8 mouse cellular contexts compared by ENCODE assay signal in the genomic region with DNA sequence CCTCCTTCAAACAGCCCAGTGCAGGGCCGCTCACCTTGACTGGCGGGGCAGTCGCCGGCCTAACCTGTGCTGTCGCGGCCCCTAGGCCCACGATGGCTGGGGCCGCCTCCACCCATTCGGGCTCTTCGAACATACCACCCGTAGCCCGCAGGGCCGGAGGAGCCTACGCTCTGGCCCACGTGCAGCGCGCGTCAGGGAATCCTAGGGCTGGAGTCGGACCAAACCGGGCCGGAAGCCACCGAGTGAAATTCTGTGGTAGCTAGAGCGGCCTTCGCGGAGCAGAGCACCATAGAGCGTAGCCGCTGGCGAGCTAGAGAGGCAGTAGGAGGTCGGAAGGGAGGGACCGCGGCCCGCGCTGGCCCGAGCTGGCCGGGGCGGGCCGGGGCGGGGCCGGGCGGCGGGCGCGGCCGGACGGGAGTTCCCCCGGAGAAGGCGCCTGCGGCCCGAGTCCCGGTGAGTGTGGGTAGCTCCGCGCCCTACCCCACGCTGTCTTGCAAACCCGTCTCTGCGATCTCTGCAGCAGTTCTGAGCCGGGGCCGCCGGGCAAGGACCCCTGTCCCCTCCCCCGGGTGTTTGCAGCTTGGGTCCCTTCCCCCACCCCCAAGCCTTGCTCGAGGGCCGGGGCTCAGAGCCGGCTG. TPM values are rescaled to one million over a fixed set of nuclear protein-coding genes. Genes with fewer than 3 reads are reported as not detected.
A peak's percentile ranks its signal among the peaks of the same experiment; 100 is the strongest.
DNase-seq lines count a peak whose midpoint lies in the region; ATAC-seq lines count a peak whose summit lies in the region.

Ilk (plus strand) TSS at position 329 of the 638 bp plus-strand sequence.

- H3K27me3 ChIP-seq in heart, embryonic 13.5 days (replicated peaks) = no peaks in the 10 kb centered on the region
- H3K27me3 ChIP-seq in liver, embryonic 13.5 days = no peaks in the 10 kb centered on the region
- no peaks in the 10 kb centered on the region for H3K27me3 ChIP-seq in stomach, embryonic 16.5 days (ENCODE audit: control insufficient read depth, insufficient read depth, low read length)

- H3K4me2 ChIP-seq in heart, embryonic 13.5 days = peak within 1 kb of the TSS; percentile 92
- H3K4me2 ChIP-seq in liver, embryonic 13.5 days = peak within 1 kb of the TSS; percentile 95
- H3K4me2 ChIP-seq in stomach, embryonic 16.5 days (ENCODE audit: low read depth, low read length) = peak within 1 kb of the TSS; percentile 73

- H3K27ac ChIP-seq in heart, embryonic 13.5 days (replicated peaks) = peak within 1 kb of the TSS; percentile 98
- peak within 1 kb of the TSS; percentile 91 for H3K27ac ChIP-seq in liver, embryonic 13.5 days
- H3K27ac ChIP-seq in stomach, embryonic 16.5 days (ENCODE audit: low read length) = peak within 1 kb of the TSS; percentile 95

- DNase-seq in CD4-positive helper T cell, adult 2 months (ENCODE audit: low read depth, low spot score) = peak; percentile 90
- peak; percentile 56 for DNase-seq in brain, embryonic 18.5 days (ENCODE audit: low read depth, low spot score)
- peak; percentile 96 for DNase-seq in kidney, postnatal 14 days
- DNase-seq in liver, embryonic 13.5 days = peak; percentile 87
- peak; percentile 87 for DNase-seq in neural tube, embryonic 10.5 days (ENCODE audit: extremely low spot score, low spot score)

- H3K4me1 ChIP-seq in heart, embryonic 13.5 days = peaks cover 37% of the 10 kb centered on the region
- H3K4me1 ChIP-seq in liver, embryonic 13.5 days (replicated peaks) = peaks cover 50% of the 10 kb centered on the region
- H3K4me1 ChIP-seq in stomach, embryonic 16.5 days (ENCODE audit: control insufficient read depth, insufficient read depth, low read length) = peaks cover 24% of the 10 kb centered on the region

- peak within 1 kb of the TSS; percentile 96 for H3K4me3 ChIP-seq in heart, embryonic 13.5 days
- H3K4me3 ChIP-seq in liver, embryonic 13.5 days (replicated peaks) = peak within 1 kb of the TSS; percentile 89
- H3K4me3 ChIP-seq in stomach, embryonic 16.5 days (replicated peaks; ENCODE audit: low read length) = peak within 1 kb of the TSS; percentile 93

- peaks cover 56% of the 10 kb centered on the region for H3K36me3 ChIP-seq in heart, embryonic 13.5 days
- peaks cover 53% of the 10 kb centered on the region for H3K36me3 ChIP-seq in liver, embryonic 13.5 days
- H3K36me3 ChIP-seq in stomach, embryonic 16.5 days (ENCODE audit: control insufficient read depth, insufficient read depth, low read length) = peaks cover 34% of the 10 kb centered on the region

- no peaks in the 10 kb centered on the region for H3K9me3 ChIP-seq in heart, embryonic 13.5 days
- no peaks in the 10 kb centered on the region for H3K9me3 ChIP-seq in liver, embryonic 13.5 days (replicated peaks)
- no peaks in the 10 kb centered on the region for H3K9me3 ChIP-seq in stomach, embryonic 16.5 days (replicated peaks; ENCODE audit: control insufficient read depth, low read length)

- WGBS in heart, embryonic 13.5 days = under 1% methylated on average over 41 of the region's 62 CpGs
- WGBS in liver, embryonic 13.5 days (ENCODE audit: insufficient replicate concordance) = under 1% methylated on average over 58 of the region's 62 CpGs
- WGBS in stomach, embryonic 16.5 days = under 1% methylated on average over 62 of the region's 62 CpGs

- ATAC-seq in erythroid progenitor cell, adult 5-6 weeks (replicated peaks; ENCODE audit: low FRiP score, poor library complexity, severe bottlenecking) = peak; percentile 89
- ATAC-seq in heart, embryonic 13.5 days (ENCODE audit: extremely low read depth, insufficient number of reproducible peaks, low FRiP score, low TSS enrichment) = peak; percentile 95
- peak; percentile 98 for ATAC-seq in liver, embryonic 13.5 days (ENCODE audit: low read depth)
- ATAC-seq in stomach, embryonic 16.5 days (ENCODE audit: insufficient read depth, low FRiP score) = peak; percentile 98

- peak within 1 kb of the TSS; percentile 99 for H3K9ac ChIP-seq in heart, embryonic 13.5 days
- H3K9ac ChIP-seq in liver, embryonic 13.5 days = peak within 1 kb of the TSS; percentile 95
- peak within 1 kb of the TSS; percentile 95 for H3K9ac ChIP-seq in stomach, embryonic 16.5 days (ENCODE audit: low read length)

RNA-seq across cellular contexts. Expression of gene Ilk, which starts in this region (rescaled TPM):
- 155 and 182 TPM in 2 replicates for total RNA-seq in erythroid progenitor cell, adult 5-6 weeks (2015; ENCODE audit: low replicate concordance)
- 73.5 and 103 TPM in 2 replicates for total RNA-seq in erythroid progenitor cell, adult 5-6 weeks (2017; ENCODE audit: low replicate concordance)
- 354 and 386 TPM in 2 replicates for polyA plus RNA-seq in heart, embryonic 13.5 days (2015; fragmentation: Nextera tagmentation; extraction: Ambion mirVana)
- 125 and 138 TPM in 2 replicates for polyA plus RNA-seq in liver, embryonic 13.5 days (2015; fragmentation: Nextera tagmentation; extraction: Ambion mirVana)
- 417 and 433 TPM in 2 replicates for polyA plus RNA-seq in stomach, embryonic 16.5 days (2015; fragmentation: Nextera tagmentation; extraction: Ambion mirVana)

Comparison
In these comparisons a context has a peak if more than half of its experiments do, and no peak if none do; other contexts are left out.
1. Peak in every context shown above with its lines: DNase-seq, ATAC-seq, H3K4me3 ChIP-seq and H3K27ac ChIP-seq.